In the genomic region with DNA sequence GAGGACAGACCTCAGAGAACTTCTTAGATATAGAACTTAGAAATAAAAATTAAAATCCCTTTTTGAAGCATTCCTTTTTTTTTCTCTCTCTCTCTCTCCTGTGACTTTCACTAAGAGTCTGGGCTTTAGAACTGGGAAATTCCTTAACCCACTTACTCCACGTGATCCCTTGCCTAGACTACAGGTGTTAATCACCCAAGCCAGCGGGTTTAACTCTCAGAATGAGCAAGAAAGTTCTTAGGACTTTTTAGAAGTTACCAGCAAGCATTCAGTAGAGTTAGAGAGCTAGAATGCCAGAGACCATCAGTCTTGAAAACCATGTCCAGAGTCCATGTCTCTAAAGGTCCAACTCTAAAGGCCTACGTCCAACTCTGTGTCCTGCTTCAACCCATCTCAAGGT, we compare ENCODE assay signal across 24 mouse cellular contexts.
"Had no signal": no experiment of that assay in that cellular context is flagged by ENCODE, and none has a peak within 500 bp of the region (broad histone marks: within the 10 kb centered on the region; RNA-seq: fewer than 3 reads in every experiment).

No protein-coding gene starts in this region.

- H3K27ac ChIP-seq: embryonic facial prominence, embryonic 10.5 days; embryonic facial prominence, embryonic 12.5 days; embryonic facial prominence, embryonic 13.5 days; embryonic facial prominence, embryonic 15.5 days; forebrain, embryonic 10.5 days; forebrain, embryonic 12.5 days; forebrain, embryonic 13.5 days; forebrain, embryonic 15.5 days; gastrocnemius, adult 2 months; heart, adult 2 months had no signal

- DNase-seq: cerebellum, adult 9-10 months; cerebellum, adult 9-11 months; cerebellum, postnatal 10 days; cerebellum, postnatal 14 days; cerebellum, postnatal 25 days; cerebellum, postnatal 36 days; embryo, embryonic 11 days; forebrain, postnatal 0 days; gastrocnemius, adult 2 months; gastrocnemius, postnatal 10 days; gastrocnemius, postnatal 14 days; gastrocnemius, postnatal 25 days; gastrocnemius, postnatal 36 days; heart, adult 18-20 months; heart, adult 2 months had no signal

- H3K36me3 ChIP-seq: embryonic facial prominence, embryonic 10.5 days; embryonic facial prominence, embryonic 12.5 days; embryonic facial prominence, embryonic 13.5 days; embryonic facial prominence, embryonic 15.5 days; forebrain, embryonic 10.5 days; forebrain, embryonic 12.5 days; forebrain, embryonic 15.5 days had no signal

- H3K9me3 ChIP-seq: embryonic facial prominence, embryonic 10.5 days; embryonic facial prominence, embryonic 12.5 days; embryonic facial prominence, embryonic 13.5 days; embryonic facial prominence, embryonic 15.5 days; forebrain, embryonic 10.5 days; forebrain, embryonic 12.5 days; forebrain, embryonic 13.5 days; forebrain, embryonic 15.5 days had no signal

- H3K4me1 ChIP-seq: embryonic facial prominence, embryonic 12.5 days; forebrain, embryonic 12.5 days; forebrain, embryonic 13.5 days; forebrain, embryonic 15.5 days had no signal

- H3K4me2 ChIP-seq: embryonic facial prominence, embryonic 12.5 days; embryonic facial prominence, embryonic 13.5 days; embryonic facial prominence, embryonic 15.5 days; forebrain, embryonic 12.5 days; forebrain, embryonic 13.5 days; forebrain, embryonic 15.5 days had no signal

- H3K9ac ChIP-seq: embryonic facial prominence, embryonic 12.5 days; embryonic facial prominence, embryonic 13.5 days; embryonic facial prominence, embryonic 15.5 days; forebrain, embryonic 12.5 days; forebrain, embryonic 13.5 days; forebrain, embryonic 15.5 days; forebrain, postnatal 0 days had no signal

- H3K27me3 ChIP-seq: embryonic facial prominence, embryonic 12.5 days; embryonic facial prominence, embryonic 13.5 days; embryonic facial prominence, embryonic 15.5 days; forebrain, embryonic 12.5 days; forebrain, embryonic 13.5 days; forebrain, embryonic 15.5 days had no signal

- H3K4me3 ChIP-seq: embryonic facial prominence, embryonic 10.5 days; embryonic facial prominence, embryonic 12.5 days; embryonic facial prominence, embryonic 13.5 days; embryonic facial prominence, embryonic 15.5 days; erythroblast, embryonic 14.5 days; forebrain, embryonic 10.5 days; forebrain, embryonic 12.5 days; forebrain, embryonic 13.5 days; forebrain, embryonic 15.5 days; gastrocnemius, adult 2 months; heart, adult 2 months had no signal
